Mouse (Mus musculus) small intestine, adult 2 months (tissue): ENCODE data around the gene Ppef2. TPM values are rescaled to one million over a fixed set of nuclear protein-coding genes. Genes with fewer than 3 reads are reported as not detected.

Source experiments
- H3K27ac ChIP-seq: fragments of 200-500 bp; 2 replicates; pipeline ENCODE4 v1.5.1; 2012; ENCODE audit warnings: low read depth, low read length, control low read depth, inconsistent platforms; ENCODE audit not compliant: insufficient read depth
- H3K27me3 ChIP-seq: fragments of 200-500 bp; 2 replicates; pipeline ENCODE4 v1.6.1; 2012; ENCODE audit warnings: mild to moderate bottlenecking, moderate library complexity, low read length, inconsistent platforms; ENCODE audit not compliant: control insufficient read depth, insufficient read depth
- H3K36me3 ChIP-seq: fragments of 200-500 bp; 2 replicates; pipeline ENCODE4 v1.6.1; 2012; ENCODE audit warnings: mild to moderate bottlenecking, low read length, control low read depth, inconsistent platforms; ENCODE audit not compliant: control insufficient read depth, insufficient read depth
- H3K4me1 ChIP-seq: fragments of 200-500 bp; 2 replicates; pipeline ENCODE4 v1.6.1; 2012; ENCODE audit warnings: low read length, inconsistent platforms, mixed read lengths; ENCODE audit not compliant: control insufficient read depth, insufficient read depth, insufficient read length
- H3K4me3 ChIP-seq: fragments of 200-500 bp; 2 replicates; pipeline ENCODE4 v1.5.1; 2012; ENCODE audit warnings: low read depth, mild to moderate bottlenecking, control low read depth, inconsistent platforms, low read length, moderate library complexity
- CTCF ChIP-seq: fragments of 200-500 bp; IDR thresholded peaks from 2 replicates; pipeline ENCODE4 v1.5.1; 2012; ENCODE audit warnings: low read depth, mild to moderate bottlenecking, control low read depth, inconsistent platforms, low read length, moderate library complexity, mixed read lengths; ENCODE audit not compliant: insufficient replicate concordance, insufficient read length; ENCODE audit errors: extremely low read depth
- POLR2A ChIP-seq: fragments of 200-500 bp; IDR thresholded peaks from 2 replicates; pipeline ENCODE4 v1.6.1; 2012; ENCODE audit warnings: low read depth, mild to moderate bottlenecking, control low read depth, inconsistent platforms, low read length, moderate library complexity
- WGBS: fragments of 180-500 bp; shearing (Covaris S2); methylation state at CpG from one replicate; pipeline ENCODE4 v1.1.7; 2018; 5-methylcytosine and 5-hydroxymethylcytosine counted together
- polyA plus RNA-seq: library from polyadenylated mRNA; depleted of rRNA; stranded (reverse); fragments of >200 nt; gene quantifications from 2 replicates; pipeline ENCODE4 v1.2.3, GENCODE M21; 2012

Ppef2 gene
- polyA plus RNA-seq, 1 experiment: 1.4 TPM

- Histone ChIP-seq H3K4me1 (peaks cover 3% of the 10 kb centered on the region; the same call in 1 of the 2 replicates), H3K36me3 (no peaks in the 10 kb centered on the region), H3K4me3 (peak overlapping the region; percentile 42), H3K27ac (peak overlapping the region; percentile 59), H3K27me3 (no peaks in the 10 kb centered on the region)
- no peak for TF ChIP-seq CTCF
- TF ChIP-seq POLR2A: no peak
- 13% methylated on average over 5 of the region's 5 CpGs for WGBS
Measured at GRCm38 (mm10) chr5:92234939-92235557, 21.0 kb downstream of the Ppef2 start.

GRCm38 (mm10) chr5:92233366-92233765 is 22.7 kb downstream of the Ppef2 start:
- Histone ChIP-seq H3K4me3 (no peak overlapping the region), H3K4me1 (peaks cover 3% of the 10 kb centered on the region; the same call in 1 of the 2 replicates), H3K27ac (no peak overlapping the region), H3K27me3 (no peaks in the 10 kb centered on the region), H3K36me3 (no peaks in the 10 kb centered on the region)
- TF ChIP-seq CTCF (no peak), POLR2A (no peak)
- 87% methylated on average over 4 of the region's 4 CpGs for WGBS

- WGBS: 86% methylated on average over 10 of the region's 10 CpGs
- H3K4me1 ChIP-seq: peaks cover 3% of the 10 kb centered on the region; the same call in 1 of the 2 replicates
- H3K4me3 ChIP-seq: no peak overlapping the region
- H3K27ac ChIP-seq: no peak overlapping the region
- TF ChIP-seq POLR2A (no peak), CTCF (no peak)
- H3K27me3 ChIP-seq: no peaks in the 10 kb centered on the region
- H3K36me3 ChIP-seq: no peaks in the 10 kb centered on the region
Measured at GRCm38 (mm10) chr5:92231836-92232235, 24.2 kb downstream of the Ppef2 start.

- WGBS: 87% methylated on average over 11 of the region's 11 CpGs
- H3K4me3 ChIP-seq: no peak overlapping the region
- no peaks in the 10 kb centered on the region for H3K36me3 ChIP-seq
- H3K27me3 ChIP-seq: no peaks in the 10 kb centered on the region
- no peak overlapping the region for H3K27ac ChIP-seq
- H3K4me1 ChIP-seq: peaks cover 1% of the 10 kb centered on the region; the same call in 1 of the 2 replicates
- TF ChIP-seq POLR2A (no peak), CTCF (no peak)
Measured at GRCm38 (mm10) chr5:92230306-92230705, 25.8 kb downstream of the Ppef2 start.

GRCm38 (mm10) chr5:92229514-92229913 is 26.6 kb downstream of the Ppef2 start:
- Histone ChIP-seq H3K4me1 (0 out of 2 replicates have a peak, but pooled peaks cover under 1% of the 10 kb centered on the region), H3K36me3 (no peaks in the 10 kb centered on the region), H3K27me3 (no peaks in the 10 kb centered on the region), H3K27ac (no peak overlapping the region), H3K4me3 (no peak overlapping the region)
- TF ChIP-seq POLR2A (no peak), CTCF (no peak)
- 91% methylated on average over 3 of the region's 3 CpGs for WGBS

GRCm38 (mm10) chr5:92228776-92229175 is 27.3 kb downstream of the Ppef2 start:
- Histone ChIP-seq H3K4me3 (no peak overlapping the region), H3K27me3 (no peaks in the 10 kb centered on the region), H3K36me3 (no peaks in the 10 kb centered on the region), H3K4me1 (0 out of 2 replicates have a peak, but pooled peaks cover 2% of the 10 kb centered on the region), H3K27ac (no peak overlapping the region)
- TF ChIP-seq CTCF (no peak), POLR2A (no peak)
- WGBS: 73% methylated on average over 10 of the region's 10 CpGs

- H3K36me3 ChIP-seq: no peaks in the 10 kb centered on the region
- TF ChIP-seq CTCF (no peak), POLR2A (no peak)
- 0 out of 2 replicates have a peak, but pooled peaks cover 2% of the 10 kb centered on the region for H3K4me1 ChIP-seq
- H3K27me3 ChIP-seq: no peaks in the 10 kb centered on the region
- H3K27ac ChIP-seq: no peak overlapping the region
- H3K4me3 ChIP-seq: no peak overlapping the region
- 61% methylated on average over 7 of the region's 7 CpGs for WGBS
Measured at GRCm38 (mm10) chr5:92227782-92228181, 28.3 kb downstream of the Ppef2 start.

- no peak for TF ChIP-seq CTCF
- no peak overlapping the region for H3K4me3 ChIP-seq
- no peaks in the 10 kb centered on the region for H3K36me3 ChIP-seq
- no peak overlapping the region for H3K27ac ChIP-seq
- H3K27me3 ChIP-seq: no peaks in the 10 kb centered on the region
- WGBS: 87% methylated on average over 8 of the region's 8 CpGs
- H3K4me1 ChIP-seq: peaks cover 6% of the 10 kb centered on the region; the same call in 1 of the 2 replicates
Measured at GRCm38 (mm10) chr5:92220287-92220902, 35.7 kb downstream of the Ppef2 start.
